Mouse (Mus musculus): ENCODE data around the gene 2310046K23Rik. TPM values are rescaled to one million over a fixed set of nuclear protein-coding genes. Genes with fewer than 3 reads are reported as not detected.

The 2310046K23Rik gene
- total RNA-seq, 2 experiments from 2014 or later, result not detected

Other genes with a start within 250 kb of the 2310046K23Rik start
- gene Sprr2a3, start 249.1 kb downstream of the 2310046K23Rik start, total RNA-seq (2021), result not detected
- gene Sprr2b, start 217.9 kb downstream of the 2310046K23Rik start, total RNA-seq (2021), result not detected
- gene Sprr2d, start 195.4 kb downstream of the 2310046K23Rik start, total RNA-seq (2021), result not detected
- gene Sprr2e, start 182.4 kb downstream of the 2310046K23Rik start, total RNA-seq (2021), result not detected
- not detected for gene Sprr2f, start 169.3 kb downstream of the 2310046K23Rik start, total RNA-seq (2021)
- not detected for gene Sprr2h, start 148.8 kb downstream of the 2310046K23Rik start, total RNA-seq (2021)
- not detected for gene Sprr2i, start 126.5 kb downstream of the 2310046K23Rik start, total RNA-seq (2021)
- not detected for gene Sprr2j-ps, start 116.4 kb downstream of the 2310046K23Rik start, total RNA-seq (2021)
- 1 to 10 TPM; 1.5 to 3.6 TPM for gene Gm9774, start 105.1 kb downstream of the 2310046K23Rik start, total RNA-seq (2021)
- gene Sprr2k, start 101.9 kb downstream of the 2310046K23Rik start, total RNA-seq (2021), result not detected
- gene Sprr1b, start 95.7 kb downstream of the 2310046K23Rik start, total RNA-seq (2021), result not detected
- gene Sprr3, start 75.8 kb downstream of the 2310046K23Rik start, total RNA-seq (2021), result not detected
- gene Sprr1a, start 48.6 kb downstream of the 2310046K23Rik start, total RNA-seq (2021), result not detected
- not detected for gene Sprr4, start 34.0 kb downstream of the 2310046K23Rik start, total RNA-seq (2021)
- not detected for gene Ivl, start 39.2 kb upstream of the 2310046K23Rik start, total RNA-seq (2021)
- not detected for gene Smcp, start 54.5 kb upstream of the 2310046K23Rik start, total RNA-seq (2021)
- not detected for gene 2210017I01Rik, start 73.0 kb upstream of the 2310046K23Rik start, total RNA-seq (2021)
- not detected for gene Lce6a, start 87.1 kb upstream of the 2310046K23Rik start, total RNA-seq (2021)
- gene Lce1a1, start 113.8 kb upstream of the 2310046K23Rik start, total RNA-seq (2021), result not detected
- gene Lce1b, start 122.4 kb upstream of the 2310046K23Rik start, total RNA-seq (2021), result not detected
- not detected for gene Lce1a2, start 135.8 kb upstream of the 2310046K23Rik start, total RNA-seq (2021)
- not detected for gene Lce1c, start 144.7 kb upstream of the 2310046K23Rik start, total RNA-seq (2021)
- not detected for gene Lce1d, start 152.7 kb upstream of the 2310046K23Rik start, total RNA-seq (2021)
- not detected for gene Lce1e, start 174.6 kb upstream of the 2310046K23Rik start, total RNA-seq (2021)
- not detected for gene Lce1f, start 185.8 kb upstream of the 2310046K23Rik start, total RNA-seq (2021)
- not detected for gene Gm38119, start 204.6 kb upstream of the 2310046K23Rik start, total RNA-seq (2021)
- gene Lce1g, start 217.8 kb upstream of the 2310046K23Rik start, total RNA-seq (2021), result not detected
- gene Lce1h, start 230.6 kb upstream of the 2310046K23Rik start, total RNA-seq (2021), result not detected
- not detected for gene Lce1i, start 244.4 kb upstream of the 2310046K23Rik start, total RNA-seq (2021)

All from left cerebral cortex, postnatal 10 days (tissue).